Mouse (Mus musculus): ENCODE data around the gene Tmem88b. TPM values are rescaled to one million over a fixed set of nuclear protein-coding genes. Genes with fewer than 3 reads are reported as not detected.
"Not testable (repeated sequence)": the region's sequence is repeated elsewhere in the genome, so short reads cannot be mapped to it uniquely, and the experiment has no call there.

Gene Tmem88b
- total RNA-seq, 1 experiment from 2014 or later = 0.12 TPM

DNA sequence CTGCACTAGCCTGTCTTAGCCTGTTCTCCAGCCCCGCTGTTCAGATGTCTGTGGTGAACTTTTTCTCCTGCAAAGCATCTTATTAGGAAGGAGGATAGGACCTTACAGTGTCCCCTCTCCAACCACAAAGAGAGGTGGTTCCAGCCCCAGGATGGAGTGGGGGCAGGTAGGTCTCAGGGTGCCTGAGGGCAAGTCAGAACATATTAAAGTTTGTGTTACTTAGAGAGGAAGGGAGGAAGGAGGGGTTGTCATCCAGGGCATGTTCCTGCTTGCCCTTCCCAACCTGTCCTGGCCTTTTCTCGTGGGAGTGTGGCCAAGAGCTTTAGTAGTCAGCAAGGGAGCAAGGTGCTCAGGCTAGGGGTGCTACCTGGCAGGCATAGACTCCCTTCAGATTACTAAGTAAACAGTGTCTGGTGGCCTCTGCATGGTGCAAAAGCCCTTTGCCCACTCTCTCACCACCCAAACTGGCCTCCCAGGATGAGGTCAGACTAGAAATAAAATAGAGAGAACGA, 5.0 kb upstream of the Tmem88b start:
- ATAC-seq (ENCODE audit: extremely low read depth, insufficient number of reproducible peaks, low FRiP score, poor library complexity, severe bottlenecking) = no peak

GRCm38 (mm10) chr4:155790021-155790489, 4.4 kb upstream of the Tmem88b start, which contains the start of gene Ankrd65:
TSS of gene Ankrd65 (plus strand) at chr4:155790439.
- no peak for ATAC-seq (ENCODE audit: extremely low read depth, insufficient number of reproducible peaks, low FRiP score, poor library complexity, severe bottlenecking)

DNA sequence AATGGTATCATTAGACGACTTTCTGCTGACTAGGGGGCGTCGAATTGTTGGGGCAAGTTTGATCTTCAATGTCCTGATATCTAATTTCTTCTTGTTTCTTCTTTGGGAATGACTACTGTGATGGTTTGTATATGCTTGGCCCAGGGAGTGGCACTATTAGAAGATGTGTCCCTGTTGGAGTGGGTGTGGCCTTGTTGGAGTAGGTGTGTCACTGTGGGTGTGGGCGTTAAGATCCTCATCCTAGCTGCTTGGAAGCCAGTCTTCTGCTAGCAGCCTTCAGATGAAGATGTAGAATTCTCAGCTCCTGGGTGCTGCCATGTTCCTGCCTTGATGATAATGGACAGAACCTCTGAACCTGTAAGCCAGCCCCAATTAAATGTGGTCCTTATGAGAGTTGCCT, 3.2 kb upstream of the Tmem88b start:
- ATAC-seq (ENCODE audit: extremely low read depth, insufficient number of reproducible peaks, low FRiP score, poor library complexity, severe bottlenecking) = not testable (repeated sequence)

GRCm38 (mm10) chr4:155788300-155788699, 2.6 kb upstream of the Tmem88b start:
- ATAC-seq (ENCODE audit: extremely low read depth, insufficient number of reproducible peaks, low FRiP score, poor library complexity, severe bottlenecking) = no peak

GRCm38 (mm10) chr4:155785246-155785645, 428 bp downstream of the Tmem88b start:
- ATAC-seq (ENCODE audit: extremely low read depth, insufficient number of reproducible peaks, low FRiP score, poor library complexity, severe bottlenecking) = no peak

DNA sequence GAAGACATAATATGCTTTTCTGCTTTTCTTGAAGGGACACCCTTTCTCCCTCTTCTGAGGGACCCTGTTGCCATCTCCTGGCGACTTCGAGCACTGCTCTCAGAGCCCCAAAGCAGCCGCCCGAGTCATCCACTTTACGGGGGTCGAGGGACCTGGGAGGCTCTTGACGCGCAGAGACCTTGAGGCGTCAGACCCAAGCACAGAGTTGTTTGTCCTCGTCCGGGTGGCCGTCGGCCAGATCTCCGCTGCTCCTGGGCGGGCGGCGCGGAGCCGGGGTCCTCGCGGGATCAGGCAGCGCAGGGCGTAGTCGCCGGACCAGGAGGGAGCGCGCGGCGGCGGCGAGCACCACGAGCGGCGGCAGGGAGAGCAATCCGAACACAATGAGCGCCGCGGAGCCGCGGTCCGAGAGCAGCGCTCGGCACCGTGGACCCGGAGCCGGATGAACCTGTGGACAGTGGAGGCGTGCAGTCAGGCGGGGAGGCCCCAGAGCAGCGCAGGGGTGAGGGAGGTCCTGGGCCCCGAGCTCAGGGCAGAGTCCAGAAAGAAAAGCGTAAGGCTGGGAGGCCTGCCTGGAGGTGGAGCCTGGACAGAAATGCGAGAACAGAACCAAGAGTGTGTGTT, 1.5 kb downstream of the Tmem88b start:
- peak; percentile 81 for ATAC-seq (ENCODE audit: extremely low read depth, insufficient number of reproducible peaks, low FRiP score, poor library complexity, severe bottlenecking)

GRCm38 (mm10) chr4:155783486-155784080, 2.1 kb downstream of the Tmem88b start:
- no peak for ATAC-seq (ENCODE audit: extremely low read depth, insufficient number of reproducible peaks, low FRiP score, poor library complexity, severe bottlenecking)

DNA sequence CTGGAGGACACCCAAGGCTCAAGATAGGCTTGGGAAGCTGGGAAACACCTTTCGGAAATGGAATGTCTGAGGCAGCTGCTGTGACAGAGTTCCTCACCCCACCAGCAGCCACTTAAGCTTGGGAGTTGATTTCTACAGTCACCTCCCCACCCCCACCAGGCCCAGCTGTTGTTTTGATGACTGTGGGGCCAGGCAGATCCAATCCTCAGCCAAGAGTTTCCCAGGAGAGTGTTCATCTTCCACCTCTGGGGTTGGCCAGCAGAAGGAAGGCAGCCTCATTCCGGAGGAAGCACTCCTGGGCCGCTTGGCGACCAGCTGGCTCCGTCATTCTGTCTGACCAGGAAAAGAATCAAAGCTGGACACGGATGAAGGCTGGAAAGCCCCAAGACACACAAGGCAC, 4.8 kb downstream of the Tmem88b start:
- no peak for ATAC-seq (ENCODE audit: extremely low read depth, insufficient number of reproducible peaks, low FRiP score, poor library complexity, severe bottlenecking)

GRCm38 (mm10) chr4:155779498-155779897, 6.2 kb downstream of the Tmem88b start:
- no peak for ATAC-seq (ENCODE audit: extremely low read depth, insufficient number of reproducible peaks, low FRiP score, poor library complexity, severe bottlenecking)

DNA sequence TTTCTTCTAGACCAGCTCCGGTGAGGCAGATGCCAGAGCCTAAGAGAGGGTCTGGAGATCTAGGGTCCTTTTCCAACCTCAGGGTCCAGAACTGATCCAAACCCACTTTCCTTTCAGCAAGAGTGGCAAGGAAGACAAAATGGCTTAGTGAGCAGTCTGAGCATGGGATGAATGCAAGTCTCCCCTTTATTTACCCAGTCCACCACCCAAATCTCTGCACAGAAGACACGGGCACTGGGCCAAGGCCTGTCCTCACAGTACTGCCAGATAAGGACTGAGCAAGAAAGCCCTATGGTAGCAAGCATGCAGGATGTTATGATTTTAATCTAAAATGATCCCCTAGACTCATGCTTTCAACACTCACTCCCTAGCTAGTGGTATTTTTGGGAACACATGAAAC, 7.9 kb downstream of the Tmem88b start:
- no peak for ATAC-seq (ENCODE audit: extremely low read depth, insufficient number of reproducible peaks, low FRiP score, poor library complexity, severe bottlenecking)

DNA sequence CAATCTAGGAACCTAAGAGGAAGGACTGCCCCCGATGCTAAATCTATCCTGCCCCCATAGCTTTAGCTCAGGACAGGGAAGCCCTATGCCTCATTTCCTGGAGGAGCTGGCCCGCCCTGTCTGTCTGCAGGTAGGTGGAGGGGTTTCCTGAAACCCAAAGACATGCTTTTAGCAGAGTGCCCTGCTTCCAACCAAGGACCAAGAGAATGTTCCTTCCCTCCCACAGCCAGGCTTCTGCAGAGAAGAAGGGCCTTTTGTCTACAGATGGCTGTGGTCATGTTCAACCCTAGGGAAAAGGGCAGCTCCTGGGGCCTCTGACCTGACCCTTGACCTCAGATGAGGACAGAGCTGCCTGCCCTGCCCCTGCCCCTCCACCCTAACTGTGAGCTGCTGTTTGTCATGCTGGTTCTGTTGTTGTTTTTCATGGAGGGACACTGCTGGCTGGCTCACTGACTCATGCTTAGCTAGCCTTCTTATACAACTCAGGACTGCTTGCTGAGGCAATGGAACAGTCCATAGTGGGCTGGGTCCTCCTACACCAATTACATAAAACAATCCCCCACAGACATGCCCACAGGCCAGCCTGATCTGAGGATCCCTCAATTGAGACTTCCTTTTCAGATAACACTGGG, 8.9 kb downstream of the Tmem88b start:
- no peak for ATAC-seq (ENCODE audit: extremely low read depth, insufficient number of reproducible peaks, low FRiP score, poor library complexity, severe bottlenecking)

GRCm38 (mm10) chr4:155775855-155776254, 9.8 kb downstream of the Tmem88b start:
- ATAC-seq (ENCODE audit: extremely low read depth, insufficient number of reproducible peaks, low FRiP score, poor library complexity, severe bottlenecking) = no peak

DNA sequence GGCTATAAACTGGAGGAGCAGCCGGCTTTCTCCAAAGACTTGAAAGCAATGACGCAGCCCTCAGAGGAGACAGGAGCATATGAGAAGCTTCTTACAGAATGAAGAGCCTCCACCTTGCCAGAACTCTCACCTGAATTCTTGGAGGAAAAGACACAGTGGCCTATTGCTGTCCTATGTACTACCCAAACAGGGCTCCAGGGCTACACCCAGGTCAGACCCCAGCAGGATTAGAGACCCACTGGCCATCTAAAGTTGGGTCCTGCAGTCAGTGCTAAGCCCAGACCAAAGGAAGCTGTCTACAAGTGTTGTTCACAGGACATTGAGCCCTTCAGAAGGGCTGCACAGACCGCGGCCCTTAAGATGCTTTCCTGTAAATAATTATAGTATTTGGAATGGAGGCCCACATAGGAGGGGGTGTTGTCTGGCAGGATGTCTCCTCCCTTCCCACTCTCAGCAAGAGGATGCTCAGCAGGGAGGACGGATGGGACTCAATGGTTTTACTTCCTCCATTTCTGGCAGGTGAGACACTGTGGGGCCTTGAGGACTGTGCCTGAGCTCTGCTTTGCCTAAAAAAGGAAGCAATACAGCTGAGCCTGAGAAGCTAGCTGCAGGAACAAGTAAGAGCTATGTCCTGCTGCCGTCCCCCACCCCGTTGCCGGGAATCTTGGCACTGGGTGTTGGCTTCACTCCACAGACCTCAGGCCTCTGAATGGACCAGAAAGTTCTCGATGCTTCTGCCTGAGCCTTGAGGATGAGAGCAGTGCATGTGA, 10.5 kb downstream of the Tmem88b start:
- peak; percentile 33; the same call in 1 of the 2 replicates for ATAC-seq (ENCODE audit: extremely low read depth, insufficient number of reproducible peaks, low FRiP score, poor library complexity, severe bottlenecking)

GRCm38 (mm10) chr4:155774280-155774754, 11.4 kb downstream of the Tmem88b start, which contains the start of gene Vwa1:
TSS of gene Vwa1 (minus strand) at chr4:155774698.
- ATAC-seq (ENCODE audit: extremely low read depth, insufficient number of reproducible peaks, low FRiP score, poor library complexity, severe bottlenecking) = peak; percentile 59; the same call in 1 of the 2 replicates

GRCm38 (mm10) chr4:155773335-155774078, 12.2 kb downstream of the Tmem88b start:
- no peak for ATAC-seq (ENCODE audit: extremely low read depth, insufficient number of reproducible peaks, low FRiP score, poor library complexity, severe bottlenecking)

DNA sequence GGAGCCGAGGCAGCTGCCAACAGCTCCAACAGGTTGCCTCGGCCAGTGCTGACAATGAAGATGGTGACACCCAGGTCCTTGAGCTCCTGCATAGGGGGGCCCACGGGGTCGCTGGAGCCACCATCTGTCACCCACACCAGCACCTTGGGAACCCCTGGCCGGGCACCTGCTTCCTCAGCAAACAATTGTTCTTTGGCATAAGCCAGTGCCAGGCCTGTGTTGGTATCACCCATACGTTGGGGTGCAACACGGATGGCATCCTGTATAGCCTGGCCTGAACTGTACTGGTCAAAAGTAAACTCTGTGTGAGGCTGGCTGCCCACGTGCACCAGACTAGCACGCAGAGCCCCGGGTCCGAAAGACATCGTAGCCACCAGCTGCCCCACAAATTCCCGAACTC, 12.9 kb downstream of the Tmem88b start:
- no peak for ATAC-seq (ENCODE audit: extremely low read depth, insufficient number of reproducible peaks, low FRiP score, poor library complexity, severe bottlenecking)

DNA sequence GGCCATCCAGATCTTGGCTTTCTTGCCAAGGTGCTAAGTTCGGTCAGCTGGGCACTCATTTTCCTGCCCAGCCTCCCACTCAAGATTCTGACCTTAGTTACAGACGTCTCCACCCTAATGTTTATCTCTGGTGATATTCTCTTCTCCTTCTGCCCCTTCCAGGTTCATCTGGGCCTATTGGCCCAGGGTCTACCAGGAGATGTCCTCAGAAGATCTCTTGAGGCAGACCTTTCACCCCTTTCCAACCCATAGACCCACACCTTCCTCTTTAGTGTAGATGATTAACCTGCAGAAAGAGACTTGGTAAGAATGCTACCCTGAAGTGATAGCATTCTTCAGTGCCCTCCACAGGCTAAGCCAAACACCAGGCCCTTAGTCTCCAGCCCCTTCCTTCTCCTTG, 14.0 kb downstream of the Tmem88b start:
- no peak for ATAC-seq (ENCODE audit: extremely low read depth, insufficient number of reproducible peaks, low FRiP score, poor library complexity, severe bottlenecking)

DNA sequence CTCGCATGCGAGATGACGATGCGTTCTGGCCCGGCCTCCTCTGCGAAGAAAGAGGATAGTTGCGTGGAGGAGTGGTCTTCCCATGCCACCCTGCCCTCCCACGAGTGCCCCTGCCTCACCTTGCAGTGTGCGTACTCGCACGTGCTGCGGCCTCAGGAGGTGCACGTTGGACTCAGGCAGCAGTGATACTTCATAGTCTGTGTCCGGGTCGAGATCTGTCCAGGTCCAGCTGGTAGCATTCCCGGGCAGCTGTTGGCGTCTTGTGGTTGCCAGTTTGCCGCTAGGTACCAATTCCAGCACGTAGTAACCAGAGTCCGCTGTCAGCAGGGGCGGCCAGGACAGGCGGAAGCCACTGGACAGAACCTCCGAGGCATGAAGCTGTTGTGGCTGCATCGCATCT, 15.0 kb downstream of the Tmem88b start:
- no peak for ATAC-seq (ENCODE audit: extremely low read depth, insufficient number of reproducible peaks, low FRiP score, poor library complexity, severe bottlenecking)

Data from neutrophil, adult 5-6 weeks (primary cell).